Mouse (Mus musculus): ENCODE measurements around the gene Nlgn3. TPM values are rescaled to one million over a fixed set of nuclear protein-coding genes. Genes with fewer than 3 reads are reported as not detected.

Gene Nlgn3
- total and polyA plus RNA-seq, 3 experiments: 0.04 to 0.76 (median 0.12) TPM

DNA sequence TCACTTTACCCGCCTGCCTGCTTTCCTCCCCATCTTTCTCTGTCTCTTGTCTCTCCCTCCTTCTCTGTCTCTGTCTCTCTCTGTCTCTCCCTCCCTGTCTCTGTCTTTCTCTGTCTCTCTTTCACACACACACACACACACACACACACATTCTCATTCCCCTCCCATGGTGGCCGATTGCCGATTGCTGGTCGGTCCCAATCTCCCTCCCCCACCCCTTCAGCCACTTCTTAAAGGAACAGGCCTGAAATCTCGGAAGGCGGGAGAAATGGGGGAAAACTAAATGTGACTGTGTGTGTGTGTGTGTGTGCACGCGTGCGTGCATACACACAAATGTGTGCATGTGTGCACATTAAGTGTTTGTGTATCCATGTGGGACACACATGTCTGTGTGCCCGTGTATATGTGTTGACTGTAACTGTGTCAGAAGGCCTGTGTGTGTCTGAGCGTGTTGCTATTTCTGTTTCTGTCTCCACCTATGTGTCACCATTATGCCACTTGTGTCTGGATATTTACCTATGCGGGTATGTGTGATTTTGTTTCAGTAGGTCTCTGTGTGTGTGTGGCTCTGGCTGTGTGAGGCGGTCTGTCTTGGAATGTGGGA is 1.6 kb downstream of the Nlgn3 start:
- no peak overlapping the region for H3K4me2 ChIP-seq (ENCODE audit: insufficient read depth, low read depth, poor library complexity, severe bottlenecking)
- dilution Hi-C loops (cut with MboI; ENCODE audit: extremely low pct_ligation_motif_present, extremely low pct_unique_long_range_greater_than_20kb, low sequenced_read_pairs) (no loop called here), in situ Hi-C loops (cut with MboI; ENCODE audit: low pct_ligation_motif_present, low pct_unique_long_range_greater_than_20kb, low sequenced_read_pairs) (no loop called here)
- peaks cover 21 to 35% of the 10 kb centered on the region in 2 experiments for H3K36me3 ChIP-seq (replicated peaks in 1 of 2; ENCODE audit: control insufficient read depth in 1 of 2, insufficient read depth in 1 of 2, low read length in 1 of 2)
- H3K27ac ChIP-seq (ENCODE audit: insufficient read depth, low read depth): no peak overlapping the region
- H3K4me3 ChIP-seq (replicated peaks in 1 of 3; ENCODE audit: low read depth in 2 of 3, low read length in 2 of 3, poor library complexity in 1 of 3): no peak overlapping the region
- H3K4me1 ChIP-seq (ENCODE audit: control insufficient read depth in 1 of 2, insufficient read depth in 2 of 2): no peaks in the 10 kb centered on the region
- TF ChIP-seq USF2 (conservative IDR thresholded peaks at IDR 0.05; ENCODE audit: low read depth, low read length): no peak
- TF ChIP-seq RCOR1 (conservative IDR thresholded peaks at IDR 0.05; ENCODE audit: low read depth, low read length): no peak
- TF ChIP-seq HCFC1 (IDR thresholded peaks at IDR 0.05; ENCODE audit: low read depth, low read length): no peak
- TF ChIP-seq E2F4 (IDR thresholded peaks at IDR 0.05; ENCODE audit: insufficient replicate concordance, low read depth, low read length): no peak
- TF ChIP-seq MXI1 (IDR thresholded peaks at IDR 0.05; ENCODE audit: low read depth, low read length): no peak
- no peak for TF ChIP-seq KAT2A (IDR thresholded peaks at IDR 0.05; ENCODE audit: insufficient replicate concordance, low read length)
- no peak for TF ChIP-seq RAD21 (IDR thresholded peaks at IDR 0.05; ENCODE audit: low read depth, low read length)
- TF ChIP-seq ZMIZ1 (IDR thresholded peaks at IDR 0.05; ENCODE audit: low read depth, low read length): no peak
- TF ChIP-seq CTCF (conservative IDR thresholded peaks at IDR 0.05 in 1 of 2, IDR thresholded peaks at IDR 0.05 in 1 of 2; ENCODE audit: low read depth in 2 of 2, low read length in 2 of 2): no peak
- TF ChIP-seq USF1 (IDR thresholded peaks at IDR 0.05; ENCODE audit: low read depth, low read length): no peak
- H3K27me3 ChIP-seq (replicated peaks): no peaks in the 10 kb centered on the region
- DNase-seq (ENCODE audit: extremely low read depth): no peak
- no peaks in the 10 kb centered on the region for H3K9me3 ChIP-seq (replicated peaks; ENCODE audit: low read length)
- H3K79me2 ChIP-seq (replicated peaks; ENCODE audit: control insufficient read depth, extremely low read depth, insufficient read depth, poor library complexity, severe bottlenecking): no peaks in the 10 kb centered on the region
- H3K9ac ChIP-seq (ENCODE audit: insufficient read depth, low read depth): no peak overlapping the region

GRCm38 (mm10) chrX:101301654-101302053 is 2.7 kb downstream of the Nlgn3 start:
- Histone ChIP-seq H3K4me3 (replicated peaks in 1 of 3; ENCODE audit: low read depth in 2 of 3, low read length in 2 of 3, poor library complexity in 1 of 3) (no peak overlapping the region), H3K9me3 (replicated peaks; ENCODE audit: low read length) (no peaks in the 10 kb centered on the region), H3K9ac (ENCODE audit: insufficient read depth, low read depth) (no peak overlapping the region), H3K4me2 (ENCODE audit: insufficient read depth, low read depth, poor library complexity, severe bottlenecking) (no peak overlapping the region), H3K36me3 (replicated peaks in 1 of 2; ENCODE audit: control insufficient read depth in 1 of 2, insufficient read depth in 1 of 2, low read length in 1 of 2) (peaks cover 12 to 24% of the 10 kb centered on the region in 2 experiments), H3K79me2 (replicated peaks; ENCODE audit: control insufficient read depth, extremely low read depth, insufficient read depth, poor library complexity, severe bottlenecking) (no peaks in the 10 kb centered on the region), H3K27ac (ENCODE audit: insufficient read depth, low read depth) (no peak overlapping the region), H3K27me3 (replicated peaks) (no peaks in the 10 kb centered on the region), H3K4me1 (ENCODE audit: control insufficient read depth in 1 of 2, insufficient read depth in 2 of 2) (no peaks in the 10 kb centered on the region)
- dilution Hi-C loops (cut with MboI; ENCODE audit: extremely low pct_ligation_motif_present, extremely low pct_unique_long_range_greater_than_20kb, low sequenced_read_pairs): no loop called here
- no peak for DNase-seq (ENCODE audit: extremely low read depth)
- in situ Hi-C loops (cut with MboI; ENCODE audit: low pct_ligation_motif_present, low pct_unique_long_range_greater_than_20kb, low sequenced_read_pairs): no loop called here
- TF ChIP-seq GABPA (IDR thresholded peaks at IDR 0.05; ENCODE audit: insufficient replicate concordance, low read depth, low read length) (no peak), MXI1 (IDR thresholded peaks at IDR 0.05; ENCODE audit: low read depth, low read length) (no peak), ZKSCAN1 (IDR thresholded peaks at IDR 0.05; ENCODE audit: borderline replicate concordance, low read depth, low read length) (no peak), SMC3 (IDR thresholded peaks at IDR 0.05; ENCODE audit: low read depth, low read length) (no peak), RCOR1 (conservative IDR thresholded peaks at IDR 0.05; ENCODE audit: low read depth, low read length) (no peak), POLR2A (IDR thresholded peaks at IDR 0.05; ENCODE audit: low read depth, low read length) (no peak), USF1 (IDR thresholded peaks at IDR 0.05; ENCODE audit: low read depth, low read length) (no peak), JUN (IDR thresholded peaks at IDR 0.05; ENCODE audit: insufficient read depth, low read depth, low read length) (no peak), NRF1 (IDR thresholded peaks at IDR 0.05; ENCODE audit: low read depth, low read length) (no peak), MAZ (IDR thresholded peaks at IDR 0.05; ENCODE audit: low read depth, low read length) (no peak), USF2 (conservative IDR thresholded peaks at IDR 0.05; ENCODE audit: low read depth, low read length) (no peak), JUND (conservative IDR thresholded peaks at IDR 0.05; ENCODE audit: low read depth, low read length) (no peak), NELFE (IDR thresholded peaks at IDR 0.05; ENCODE audit: low read depth, low read length) (no peak), CHD1 (IDR thresholded peaks at IDR 0.05; ENCODE audit: low read depth, low read length) (no peak), KAT2A (IDR thresholded peaks at IDR 0.05; ENCODE audit: insufficient replicate concordance, low read length) (no peak), IRF4 (IDR thresholded peaks at IDR 0.05; ENCODE audit: low read depth, low read length) (no peak), ZC3H11A (IDR thresholded peaks at IDR 0.05; ENCODE audit: low read depth, low read length) (no peak), SIN3A (IDR thresholded peaks at IDR 0.05; ENCODE audit: low read length) (no peak), ETS1 (conservative IDR thresholded peaks at IDR 0.05; ENCODE audit: low read depth, low read length) (no peak)
